In the genomic region with DNA sequence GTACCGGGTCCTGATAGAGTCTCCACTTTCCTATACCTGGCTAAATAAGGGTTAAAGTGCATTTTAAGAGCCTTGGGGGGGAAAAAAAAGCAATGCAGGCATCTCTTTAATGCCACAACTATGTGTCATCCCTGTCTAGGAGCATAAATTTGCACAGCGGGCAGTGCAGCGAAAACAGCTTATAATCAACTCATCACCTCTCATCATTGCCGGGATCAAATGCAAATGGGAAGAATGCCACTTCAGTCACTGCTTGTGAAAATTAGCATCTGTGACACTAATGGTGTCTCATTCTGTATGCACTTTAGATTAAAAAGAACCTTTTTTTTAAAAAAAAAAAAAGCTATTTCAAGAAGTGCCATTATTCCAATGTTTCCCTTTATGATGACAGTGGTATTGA, we compare ENCODE assay signal across 20 mouse cellular contexts.
"Had no signal": no experiment of that assay in that cellular context is flagged by ENCODE, and none has a peak within 500 bp of the region (broad histone marks: within the 10 kb centered on the region; RNA-seq: fewer than 3 reads in every experiment).

No protein-coding gene starts in this region.

- H3K4me1 ChIP-seq: limb, embryonic 10.5 days; limb, embryonic 13.5 days; neural tube, embryonic 12.5 days; neural tube, embryonic 15.5 days had no signal

- H3K27ac ChIP-seq: limb, embryonic 10.5 days; limb, embryonic 13.5 days; liver, embryonic 13.5 days; macrophage; neural tube, embryonic 12.5 days; neural tube, embryonic 15.5 days; stomach, postnatal 0 days had no signal

- H3K27me3 ChIP-seq: limb, embryonic 13.5 days; liver, embryonic 13.5 days; neural tube, embryonic 12.5 days; neural tube, embryonic 15.5 days had no signal

- H3K36me3 ChIP-seq: limb, embryonic 10.5 days; limb, embryonic 13.5 days; liver, embryonic 13.5 days; neural tube, embryonic 12.5 days; neural tube, embryonic 15.5 days had no signal

- DNase-seq: kidney, adult 2 months; kidney, postnatal 10 days; kidney, postnatal 36 days; liver; liver, embryonic 13.5 days; lung, adult 2 months; lung, postnatal 14 days; right cerebral cortex, adult 18-20 months; right cerebral cortex, postnatal 14 days; right cerebral cortex, postnatal 4 days; thymus, adult 2 months; thymus, postnatal 14 days; thymus, postnatal 4 days had no signal

- H3K4me3 ChIP-seq: limb, embryonic 10.5 days; limb, embryonic 13.5 days; liver, embryonic 13.5 days; neural tube, embryonic 12.5 days; neural tube, embryonic 15.5 days had no signal

- ATAC-seq: intestine, postnatal 0 days had no signal

- H3K9ac ChIP-seq: limb, embryonic 13.5 days; liver, embryonic 13.5 days; neural tube, embryonic 12.5 days; neural tube, embryonic 15.5 days had no signal

- H3K4me2 ChIP-seq: limb, embryonic 13.5 days; liver, embryonic 13.5 days; neural tube, embryonic 12.5 days; neural tube, embryonic 15.5 days had no signal

- H3K9me3 ChIP-seq: limb, embryonic 10.5 days; limb, embryonic 13.5 days; liver, embryonic 13.5 days; neural tube, embryonic 12.5 days; neural tube, embryonic 15.5 days had no signal
